ENCODE assay signal across 8 mouse cellular contexts in genomic region chr9:7829531-7830528, GRCm38 (mm10). TPM values are rescaled to one million over a fixed set of nuclear protein-coding genes. Genes with fewer than 3 reads are reported as not detected.
DNase-seq lines count a peak whose midpoint lies in the region; ATAC-seq and TF ChIP-seq lines count a peak whose summit lies in the region.

No protein-coding gene starts in this region.

- H3K4me1 ChIP-seq in kidney, postnatal 0 days (replicated peaks; ENCODE audit: insufficient read depth, low read length) = 0 out of 2 replicates have a peak, but pooled peaks cover 9% of the 10 kb centered on the region
- H3K4me1 ChIP-seq in kidney, embryonic 14.5 days (ENCODE audit: control insufficient read depth, insufficient read depth, low read length) = peaks cover 7% of the 10 kb centered on the region; the same call in 1 of the 2 replicates
- H3K4me1 ChIP-seq in heart, embryonic 13.5 days = peaks cover 47% of the 10 kb centered on the region

- no peak; the same call in 1 of the 2 replicates for ATAC-seq in kidney, postnatal 0 days (replicated peaks; ENCODE audit: low FRiP score, low read depth)
- ATAC-seq in kidney, embryonic 14.5 days (ENCODE audit: low FRiP score, low TSS enrichment) = no peak; the same call in 1 of the 2 replicates
- ATAC-seq in heart, embryonic 13.5 days (ENCODE audit: extremely low read depth, insufficient number of reproducible peaks, low FRiP score, low TSS enrichment) = peak; percentile 84; the same call in 1 of the 2 replicates
- peak; percentile 74 for ATAC-seq in megakaryocyte progenitor cell, adult 5-6 weeks (replicated peaks; ENCODE audit: poor library complexity)

- WGBS in kidney, postnatal 0 days = 76% methylated on average over 9 of the region's 9 CpGs
- WGBS in kidney, embryonic 14.5 days = 86% methylated on average over 9 of the region's 9 CpGs
- 24% methylated on average over 9 of the region's 9 CpGs for WGBS in heart, embryonic 13.5 days

- TF ChIP-seq CTCF in kidney, postnatal 0 days (IDR thresholded peaks at IDR 0.05; ENCODE audit: low read depth) = no peak

- no peak overlapping the region for H3K4me2 ChIP-seq in kidney, postnatal 0 days (ENCODE audit: low read length)
- no peak overlapping the region; the same call in 1 of the 2 replicates for H3K4me2 ChIP-seq in kidney, embryonic 14.5 days (replicated peaks; ENCODE audit: low read depth, low read length)
- peak overlapping the region; percentile 46 for H3K4me2 ChIP-seq in heart, embryonic 13.5 days

- no peak for DNase-seq in kidney, postnatal 0 days (ENCODE audit: low spot score)
- peak; percentile 20 for DNase-seq in T-cell, adult 2 months (ENCODE audit: low spot score)
- DNase-seq in layer of hippocampus, adult 9-10 months (ENCODE audit: low spot score) = no peak
- DNase-seq in layer of hippocampus, adult 8-10 months (ENCODE audit: low spot score in 2 of 2) = no peak
- DNase-seq in right cerebral cortex, postnatal 36 days (ENCODE audit: low spot score in 2 of 2) = no peak

- H3K9ac ChIP-seq in kidney, postnatal 0 days (ENCODE audit: low read depth, low read length) = 0 out of 2 replicates have a peak overlapping the region, but pooled peaks have one; percentile 8
- no peak overlapping the region for H3K9ac ChIP-seq in kidney, embryonic 14.5 days (ENCODE audit: low read depth, low read length)
- 0 out of 2 replicates have a peak overlapping the region, but pooled peaks have one; percentile 33 for H3K9ac ChIP-seq in heart, embryonic 13.5 days

- H3K27ac ChIP-seq in kidney, postnatal 0 days = no peak overlapping the region
- H3K27ac ChIP-seq in kidney, embryonic 14.5 days (ENCODE audit: low read depth, low read length) = no peak overlapping the region
- peak overlapping the region; percentile 55; the same call in 1 of the 2 replicates for H3K27ac ChIP-seq in heart, embryonic 13.5 days (replicated peaks)

- H3K27me3 ChIP-seq in kidney, postnatal 0 days (ENCODE audit: insufficient read depth, low read length) = no peaks in the 10 kb centered on the region
- H3K27me3 ChIP-seq in kidney, embryonic 14.5 days (ENCODE audit: control insufficient read depth, insufficient read depth, low read length) = no peaks in the 10 kb centered on the region
- H3K27me3 ChIP-seq in heart, embryonic 13.5 days (replicated peaks) = no peaks in the 10 kb centered on the region

- 0 out of 2 replicates have a peak, but pooled peaks cover 3% of the 10 kb centered on the region for H3K36me3 ChIP-seq in kidney, postnatal 0 days (ENCODE audit: insufficient read depth, low read length)
- H3K36me3 ChIP-seq in kidney, embryonic 14.5 days (ENCODE audit: control insufficient read depth, insufficient read depth, low read length) = peaks cover 11% of the 10 kb centered on the region
- peaks cover 47% of the 10 kb centered on the region for H3K36me3 ChIP-seq in heart, embryonic 13.5 days

- no peak overlapping the region for H3K4me3 ChIP-seq in kidney, postnatal 0 days (replicated peaks; ENCODE audit: low read depth, low read length)
- no peak overlapping the region; the same call in 1 of the 2 replicates for H3K4me3 ChIP-seq in kidney, embryonic 14.5 days (ENCODE audit: low read length)
- peak overlapping the region; percentile 13; the same call in 1 of the 2 replicates for H3K4me3 ChIP-seq in heart, embryonic 13.5 days

- no peaks in the 10 kb centered on the region for H3K9me3 ChIP-seq in kidney, postnatal 0 days (replicated peaks; ENCODE audit: low read length)
- H3K9me3 ChIP-seq in kidney, embryonic 14.5 days (ENCODE audit: control insufficient read depth, low read length) = no peaks in the 10 kb centered on the region
- no peaks in the 10 kb centered on the region for H3K9me3 ChIP-seq in heart, embryonic 13.5 days

RNA-seq across cellular contexts. Expression of gene Birc2, which starts 7.0 kb away (rescaled TPM):
- 36.4 and 37.4 TPM in 2 replicates for polyA plus RNA-seq in kidney, postnatal 0 days (2015; fragmentation: Nextera tagmentation; extraction: Ambion mirVana)
- polyA plus RNA-seq in kidney, embryonic 14.5 days (2014; fragmentation: Nextera tagmentation; extraction: Ambion mirVana) = 30.3 and 41.7 TPM in 2 replicates
- 21.6 and 22.7 TPM in 2 replicates for polyA plus RNA-seq in heart, embryonic 13.5 days (2015; fragmentation: Nextera tagmentation; extraction: Ambion mirVana)
- total RNA-seq in megakaryocyte progenitor cell, adult 5-6 weeks (2015) = 32.7 and 36.2 TPM in 2 replicates
- total RNA-seq in megakaryocyte progenitor cell, adult 5-6 weeks (2017) = 34.1 and 40.0 TPM in 2 replicates
- total RNA-seq in layer of hippocampus, adult 8-10 months (2022) = 10 to 100 TPM; 29.8 to 40.3 (median 34.9) TPM

RNA-seq across cellular contexts. Expression of gene Birc3, which starts 43.2 kb away (rescaled TPM):
- polyA plus RNA-seq in kidney, postnatal 0 days (2015; fragmentation: Nextera tagmentation; extraction: Ambion mirVana) = 5.3 and 7.2 TPM in 2 replicates
- polyA plus RNA-seq in kidney, embryonic 14.5 days (2014; fragmentation: Nextera tagmentation; extraction: Ambion mirVana) = 3.7 and 6.5 TPM in 2 replicates
- 3.8 and 5.3 TPM in 2 replicates for polyA plus RNA-seq in heart, embryonic 13.5 days (2015; fragmentation: Nextera tagmentation; extraction: Ambion mirVana)
- total RNA-seq in megakaryocyte progenitor cell, adult 5-6 weeks (2015) = 34.4 and 38.0 TPM in 2 replicates
- 25.5 and 31.8 TPM in 2 replicates for total RNA-seq in megakaryocyte progenitor cell, adult 5-6 weeks (2017)
- 1 to 10 TPM; 2.3 to 5.4 (median 3.6) TPM for total RNA-seq in layer of hippocampus, adult 8-10 months (2022)

Comparison
In these comparisons a context has a peak if more than half of its experiments do, and no peak if none do; other contexts are left out.
1. ATAC-seq: peak in heart, embryonic 13.5 days (single experiment) and megakaryocyte progenitor cell, adult 5-6 weeks (single experiment); none in kidney, postnatal 0 days (single experiment) and kidney, embryonic 14.5 days (single experiment).